Mouse (Mus musculus) midbrain, embryonic 14.5 days (tissue): ENCODE results near the gene Ntrk2. TPM values are rescaled to one million over a fixed set of nuclear protein-coding genes. Genes with fewer than 3 reads are reported as not detected.

ENCODE experiments used
- ATAC-seq: fragments of 200-750 bp; cut with Nextera tagmentation; 2 replicates; pipeline ENCODE4 v1.8.0; 2017; ENCODE audit warnings: moderate number of reproducible peaks, moderate library complexity; ENCODE audit not compliant: low FRiP score, low TSS enrichment
- DNase-seq: peaks from one replicate; pipeline ENCODE4 v3.0.0-alpha.2; 2015
- H3K27ac ChIP-seq: fragments of 300-500 bp; sonication (generic); replicated peaks from 2 replicates; pipeline ENCODE4 v1.5.1; 2014; ENCODE audit warnings: mild to moderate bottlenecking, low read depth, low read length, moderate library complexity
- H3K27me3 ChIP-seq: fragments of 300-500 bp; sonication (generic); 2 replicates; pipeline ENCODE4 v1.6.1; 2014; ENCODE audit warnings: low read length, control low read depth, mixed read lengths; ENCODE audit not compliant: control insufficient read depth, insufficient read depth
- H3K36me3 ChIP-seq: fragments of 300-500 bp; sonication (generic); 2 replicates; pipeline ENCODE4 v1.6.1; 2014; ENCODE audit warnings: low read length, control low read depth; ENCODE audit not compliant: control insufficient read depth, insufficient read depth
- H3K4me1 ChIP-seq: fragments of 300-500 bp; sonication (generic); 2 replicates; pipeline ENCODE4 v1.6.1; 2014; ENCODE audit warnings: mild to moderate bottlenecking, antibody characterized with exemption, low read length, control low read depth; ENCODE audit not compliant: control insufficient read depth, insufficient read depth
- H3K4me2 ChIP-seq: fragments of 300-500 bp; sonication (generic); 2 replicates; pipeline ENCODE4 v1.6.1; 2014; ENCODE audit warnings: mild to moderate bottlenecking, low read length, moderate library complexity
- H3K4me3 ChIP-seq: fragments of 300-500 bp; sonication (generic); replicated peaks from 2 replicates; pipeline ENCODE4 v1.5.1; 2014; ENCODE audit warnings: low read depth, low read length
- H3K9ac ChIP-seq: fragments of 300-500 bp; sonication (generic); replicated peaks from 2 replicates; pipeline ENCODE4 v1.6.1; 2014; ENCODE audit warnings: mild to moderate bottlenecking, low read length, moderate library complexity
- H3K9me3 ChIP-seq: fragments of 300-500 bp; sonication (generic); 2 replicates; pipeline ENCODE4 v1.6.1; 2016; ENCODE audit warnings: low read length, control low read depth, mixed read lengths; ENCODE audit not compliant: control insufficient read depth
- WGBS: fragments of 180-500 bp; shearing (Covaris S2); extraction: QIAGEN DNeasy Blood & Tissue Kit; methylation state at CpG from one replicate; pipeline ENCODE4 v1.1.7; 2014; 5-methylcytosine and 5-hydroxymethylcytosine counted together
- polyA plus RNA-seq: library from polyadenylated mRNA; unstranded; fragments of >200 nt; fragmentation: Nextera tagmentation; extraction: Ambion mirVana; gene quantifications from 2 replicates; pipeline ENCODE4 v1.2.1, GENCODE M21; 2014

The Ntrk2 gene
- polyA plus RNA-seq, 1 experiment from 2014 or later = 96.7 TPM

- DNase-seq = no peak
- Histone ChIP-seq H3K4me2 (no peak overlapping the region), H3K9ac (no peak overlapping the region), H3K27me3 (no peaks in the 10 kb centered on the region), H3K36me3 (no peaks in the 10 kb centered on the region), H3K4me1 (no peaks in the 10 kb centered on the region), H3K4me3 (no peak overlapping the region), H3K9me3 (no peaks in the 10 kb centered on the region), H3K27ac (no peak overlapping the region)
- WGBS = 84% methylated on average over 2 of the region's 2 CpGs
- ATAC-seq = no peak
Measured at GRCm38 (mm10) chr13:58911936-58912335, 105.6 kb downstream of the Ntrk2 start.

- Histone ChIP-seq H3K36me3 (no peaks in the 10 kb centered on the region), H3K9ac (no peak overlapping the region), H3K27me3 (no peaks in the 10 kb centered on the region), H3K4me1 (no peaks in the 10 kb centered on the region), H3K4me3 (no peak overlapping the region), H3K9me3 (no peaks in the 10 kb centered on the region), H3K27ac (no peak overlapping the region), H3K4me2 (no peak overlapping the region)
- ATAC-seq (no peak), DNase-seq (no peak)
Measured at GRCm38 (mm10) chr13:58912559-58912958, 106.2 kb downstream of the Ntrk2 start.

- H3K4me2 ChIP-seq = no peak overlapping the region
- 90% methylated on average over 6 of the region's 6 CpGs for WGBS
- H3K4me3 ChIP-seq = no peak overlapping the region
- DNase-seq = no peak
- no peak overlapping the region for H3K27ac ChIP-seq
- H3K36me3 ChIP-seq = no peaks in the 10 kb centered on the region
- H3K9ac ChIP-seq = no peak overlapping the region
- no peaks in the 10 kb centered on the region for H3K4me1 ChIP-seq
- no peaks in the 10 kb centered on the region for H3K27me3 ChIP-seq
- ATAC-seq = no peak
- H3K9me3 ChIP-seq = no peaks in the 10 kb centered on the region
Measured at GRCm38 (mm10) chr13:58914061-58914814, 107.9 kb downstream of the Ntrk2 start.

DNA sequence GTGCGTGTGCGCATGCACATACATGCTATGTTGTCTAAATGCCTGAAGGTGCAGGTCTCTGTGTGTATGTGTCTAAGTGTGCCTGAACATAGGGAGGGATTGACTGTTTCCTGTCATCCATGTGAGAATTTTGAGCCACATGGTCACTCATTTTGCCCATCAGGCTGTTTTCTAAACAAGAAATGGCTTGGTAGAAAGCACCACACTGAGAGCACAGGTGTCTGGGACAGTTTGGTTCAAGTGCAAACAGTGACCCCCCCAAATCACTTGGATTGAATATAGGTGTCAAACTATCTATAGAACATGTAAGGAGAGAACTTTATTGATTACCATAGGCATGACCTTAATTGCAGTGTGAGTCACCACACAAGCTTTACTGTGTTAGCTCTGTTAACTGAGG is 110.0 kb downstream of the Ntrk2 start:
- Histone ChIP-seq H3K9me3 (no peaks in the 10 kb centered on the region), H3K4me2 (no peak overlapping the region), H3K27me3 (no peaks in the 10 kb centered on the region), H3K36me3 (no peaks in the 10 kb centered on the region), H3K4me1 (no peaks in the 10 kb centered on the region), H3K9ac (no peak overlapping the region), H3K4me3 (no peak overlapping the region), H3K27ac (no peak overlapping the region)
- 98% methylated on average over 2 of the region's 2 CpGs for WGBS
- no peak for ATAC-seq
- no peak for DNase-seq

DNA sequence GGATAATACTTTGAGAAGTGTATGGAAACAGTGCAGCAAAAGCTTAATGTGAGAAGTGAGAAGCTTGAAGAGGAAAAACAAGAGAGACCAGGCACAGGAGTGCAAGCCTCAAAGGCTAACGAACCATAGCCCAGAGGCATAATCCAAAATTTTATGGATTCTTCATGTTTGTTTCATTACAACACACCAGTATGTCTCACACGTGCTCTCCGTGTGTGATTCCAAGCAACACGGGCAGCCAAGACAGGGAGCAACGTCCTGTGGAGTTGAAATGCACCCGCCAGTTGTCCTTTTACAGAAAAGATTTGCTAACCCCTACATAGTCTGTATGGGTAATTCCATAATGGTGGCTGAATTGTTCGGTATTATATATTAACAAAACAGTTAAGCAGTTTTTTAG is 113.9 kb downstream of the Ntrk2 start:
- ATAC-seq (no peak), DNase-seq (no peak)
- Histone ChIP-seq H3K9me3 (no peaks in the 10 kb centered on the region), H3K27me3 (no peaks in the 10 kb centered on the region), H3K36me3 (no peaks in the 10 kb centered on the region), H3K4me2 (no peak overlapping the region), H3K27ac (no peak overlapping the region), H3K4me3 (no peak overlapping the region), H3K9ac (no peak overlapping the region), H3K4me1 (no peaks in the 10 kb centered on the region)
- WGBS = 93% methylated on average over 7 of the region's 7 CpGs

DNA sequence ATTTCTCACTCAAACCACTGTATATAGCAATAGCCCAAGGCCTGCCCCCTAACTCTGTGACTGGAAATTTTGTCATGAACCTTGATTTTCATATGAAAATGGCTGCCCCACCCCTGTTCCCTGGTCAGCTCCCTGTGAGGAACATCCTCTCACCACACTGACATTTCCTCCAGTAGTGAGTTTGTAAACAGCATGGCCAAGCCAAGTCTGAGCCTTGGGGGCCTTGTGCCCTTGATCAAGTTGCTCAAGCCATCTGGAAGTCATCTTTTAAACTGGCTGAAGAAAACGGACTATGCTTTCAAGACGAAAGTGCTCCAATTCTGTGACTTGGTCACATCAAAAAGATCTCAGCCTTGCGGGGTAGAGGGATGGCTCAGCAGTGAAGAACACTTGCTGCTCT is 114.9 kb downstream of the Ntrk2 start:
- Histone ChIP-seq H3K9ac (no peak overlapping the region), H3K9me3 (no peaks in the 10 kb centered on the region), H3K27me3 (no peaks in the 10 kb centered on the region), H3K27ac (no peak overlapping the region), H3K4me2 (no peak overlapping the region), H3K4me3 (no peak overlapping the region), H3K36me3 (no peaks in the 10 kb centered on the region), H3K4me1 (no peaks in the 10 kb centered on the region)
- WGBS = 96% methylated on average over 3 of the region's 3 CpGs
- no peak for DNase-seq
- ATAC-seq = no peak

DNA sequence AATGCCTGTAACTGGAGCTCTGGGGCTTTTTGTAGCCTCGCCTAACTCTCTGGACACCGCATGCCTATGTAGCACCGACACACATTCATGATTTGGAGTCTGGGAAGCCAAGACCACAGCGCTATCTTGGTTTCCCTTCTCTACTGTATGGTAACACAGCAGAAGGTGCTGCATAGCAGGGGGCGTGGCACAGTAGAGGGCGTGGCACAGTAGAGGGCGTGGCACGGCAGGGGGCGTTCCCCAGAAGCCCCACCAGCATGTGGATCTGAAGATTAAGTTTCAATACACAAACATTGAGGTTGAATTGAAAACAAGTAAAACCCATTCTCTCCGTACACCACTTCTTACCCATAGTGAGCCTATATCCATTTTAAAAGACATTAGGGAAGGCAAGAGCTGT is 115.3 kb downstream of the Ntrk2 start:
- H3K9ac ChIP-seq = no peak overlapping the region
- no peak overlapping the region for H3K27ac ChIP-seq
- no peak overlapping the region for H3K4me3 ChIP-seq
- ATAC-seq = no peak
- WGBS = 91% methylated on average over 10 of the region's 10 CpGs
- no peak overlapping the region for H3K4me2 ChIP-seq
- H3K9me3 ChIP-seq = no peaks in the 10 kb centered on the region
- no peaks in the 10 kb centered on the region for H3K27me3 ChIP-seq
- H3K4me1 ChIP-seq = no peaks in the 10 kb centered on the region
- no peak for DNase-seq
- no peaks in the 10 kb centered on the region for H3K36me3 ChIP-seq

DNA sequence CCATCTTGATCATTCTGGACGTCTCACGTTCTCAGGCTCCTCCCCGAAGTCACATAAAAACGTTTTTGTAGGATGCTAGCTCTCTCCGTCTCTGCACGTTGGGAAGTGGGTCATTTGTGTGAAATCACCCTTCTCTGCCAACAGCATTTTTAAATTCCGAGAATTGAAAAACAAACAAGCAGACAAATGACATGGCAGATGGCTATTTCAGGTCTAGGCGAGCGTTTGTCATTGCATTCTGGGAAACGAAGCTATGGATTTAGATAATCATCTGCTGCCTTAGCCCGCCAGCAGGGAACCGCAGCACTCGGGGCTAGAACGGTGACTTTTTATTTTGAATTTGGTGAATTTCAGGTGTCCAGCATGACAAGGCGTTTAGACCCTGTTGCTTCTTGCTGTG is 115.8 kb downstream of the Ntrk2 start:
- Histone ChIP-seq H3K4me1 (no peaks in the 10 kb centered on the region), H3K27me3 (no peaks in the 10 kb centered on the region), H3K9me3 (no peaks in the 10 kb centered on the region), H3K36me3 (no peaks in the 10 kb centered on the region), H3K9ac (no peak overlapping the region), H3K4me2 (no peak overlapping the region), H3K4me3 (no peak overlapping the region), H3K27ac (no peak overlapping the region)
- WGBS = 90% methylated on average over 15 of the region's 15 CpGs
- no peak for ATAC-seq
- no peak for DNase-seq

GRCm38 (mm10) chr13:58923496-58923895 is 117.1 kb downstream of the Ntrk2 start:
- Histone ChIP-seq H3K27ac (no peak overlapping the region), H3K4me2 (no peak overlapping the region), H3K9me3 (no peaks in the 10 kb centered on the region), H3K4me3 (no peak overlapping the region), H3K9ac (no peak overlapping the region), H3K4me1 (no peaks in the 10 kb centered on the region), H3K27me3 (no peaks in the 10 kb centered on the region), H3K36me3 (no peaks in the 10 kb centered on the region)
- WGBS = 82% methylated on average over 7 of the region's 7 CpGs
- no peak for DNase-seq
- ATAC-seq = no peak
